Mouse (Mus musculus) kidney, embryonic 14.5 days (tissue): Measurements from ENCODE around the gene Medag. TPM values are rescaled to one million over a fixed set of nuclear protein-coding genes. Genes with fewer than 3 reads are reported as not detected.

Experiments used
- ATAC-seq: fragments of 200-750 bp; cut with Nextera tagmentation; 2 replicates; pipeline ENCODE4 v1.8.0; 2017; ENCODE audit warnings: moderate number of reproducible peaks, mild to moderate bottlenecking, moderate TSS enrichment, moderate library complexity; ENCODE audit not compliant: low FRiP score, low TSS enrichment
- H3K27ac ChIP-seq: fragments of 300-500 bp; sonication (generic); 2 replicates; pipeline ENCODE4 v1.5.1; 2014; ENCODE audit warnings: low read depth, mild to moderate bottlenecking, low read length, moderate library complexity, mixed read lengths
- H3K27me3 ChIP-seq: fragments of 300-500 bp; sonication (generic); 2 replicates; pipeline ENCODE4 v1.6.1; 2014; ENCODE audit warnings: mild to moderate bottlenecking, low read length; ENCODE audit not compliant: control insufficient read depth, insufficient read depth
- H3K36me3 ChIP-seq: fragments of 300-500 bp; sonication (generic); 2 replicates; pipeline ENCODE4 v1.6.1; 2014; ENCODE audit warnings: low read length, mixed read lengths; ENCODE audit not compliant: control insufficient read depth, insufficient read depth
- H3K4me1 ChIP-seq: fragments of 300-500 bp; sonication (generic); 2 replicates; pipeline ENCODE4 v1.6.1; 2014; ENCODE audit warnings: low read length, mixed read lengths; ENCODE audit not compliant: control insufficient read depth, insufficient read depth
- H3K4me2 ChIP-seq: fragments of 300-500 bp; sonication (generic); replicated peaks from 2 replicates; pipeline ENCODE4 v1.6.1; 2014; ENCODE audit warnings: low read depth, mild to moderate bottlenecking, low read length
- H3K4me3 ChIP-seq: fragments of 300-500 bp; sonication (generic); 2 replicates; pipeline ENCODE4 v1.5.1; 2014; ENCODE audit warnings: mild to moderate bottlenecking, low read length
- H3K9ac ChIP-seq: fragments of 300-500 bp; sonication (generic); 2 replicates; pipeline ENCODE4 v1.6.1; 2014; ENCODE audit warnings: low read depth, mild to moderate bottlenecking, low read length, moderate library complexity
- H3K9me3 ChIP-seq: fragments of 300-500 bp; sonication (generic); 2 replicates; pipeline ENCODE4 v1.6.1; 2016; ENCODE audit warnings: low read length; ENCODE audit not compliant: control insufficient read depth
- WGBS: fragments of 180-500 bp; shearing (Covaris S2); extraction: QIAGEN DNeasy Blood & Tissue Kit; methylation state at CpG from one replicate; pipeline ENCODE4 v1.1.7; 2014; 5-methylcytosine and 5-hydroxymethylcytosine counted together
- polyA plus RNA-seq: library from polyadenylated mRNA; unstranded; fragments of >200 nt; fragmentation: Nextera tagmentation; extraction: Ambion mirVana; gene quantifications from 2 replicates; pipeline ENCODE4 v1.2.1, GENCODE M21; 2014

Medag gene
- polyA plus RNA-seq, 1 experiment from 2014 or later = 0.18 TPM

DNA sequence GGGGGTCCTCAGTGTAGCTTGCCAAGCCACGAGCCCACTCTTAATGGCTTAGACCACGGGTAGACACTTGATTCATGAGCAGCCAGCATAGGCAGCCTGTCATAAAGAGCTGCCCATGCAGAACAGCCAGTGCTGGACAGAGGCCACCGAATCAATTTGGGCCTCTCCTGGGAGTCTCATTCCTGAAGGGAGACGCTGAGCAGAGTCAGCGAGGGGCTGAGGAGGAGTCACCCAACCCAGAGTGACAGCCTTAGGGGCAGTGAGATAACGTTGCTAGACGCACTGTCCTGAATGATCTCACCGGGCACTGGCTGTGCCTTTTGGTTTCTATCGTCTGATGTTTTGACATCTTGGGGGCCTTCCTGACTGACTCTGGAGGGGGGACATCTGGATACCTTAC lies 38.3 kb upstream of the Medag start:
- Histone ChIP-seq H3K9ac (no peak overlapping the region), H3K27me3 (no peaks in the 10 kb centered on the region), H3K4me1 (peaks cover 33% of the 10 kb centered on the region), H3K36me3 (no peaks in the 10 kb centered on the region), H3K4me3 (no peak overlapping the region), H3K4me2 (no peak overlapping the region), H3K9me3 (no peaks in the 10 kb centered on the region), H3K27ac (no peak overlapping the region)
- peak; percentile 75 for ATAC-seq
- 6% methylated on average over 9 of the region's 9 CpGs for WGBS

- H3K27me3 ChIP-seq = no peaks in the 10 kb centered on the region
- no peak overlapping the region for H3K4me2 ChIP-seq
- H3K36me3 ChIP-seq = no peaks in the 10 kb centered on the region
- peaks cover 37% of the 10 kb centered on the region for H3K4me1 ChIP-seq
- H3K4me3 ChIP-seq = no peak overlapping the region
- no peaks in the 10 kb centered on the region for H3K9me3 ChIP-seq
- no peak overlapping the region for H3K9ac ChIP-seq
- WGBS = 60% methylated on average over 7 of the region's 7 CpGs
- ATAC-seq = peak; percentile 33; the same call in 1 of the 2 replicates
- H3K27ac ChIP-seq = no peak overlapping the region
These were observed 37.5 kb upstream of the Medag start for GRCm38 (mm10) chr5:149374026-149374425.

DNA sequence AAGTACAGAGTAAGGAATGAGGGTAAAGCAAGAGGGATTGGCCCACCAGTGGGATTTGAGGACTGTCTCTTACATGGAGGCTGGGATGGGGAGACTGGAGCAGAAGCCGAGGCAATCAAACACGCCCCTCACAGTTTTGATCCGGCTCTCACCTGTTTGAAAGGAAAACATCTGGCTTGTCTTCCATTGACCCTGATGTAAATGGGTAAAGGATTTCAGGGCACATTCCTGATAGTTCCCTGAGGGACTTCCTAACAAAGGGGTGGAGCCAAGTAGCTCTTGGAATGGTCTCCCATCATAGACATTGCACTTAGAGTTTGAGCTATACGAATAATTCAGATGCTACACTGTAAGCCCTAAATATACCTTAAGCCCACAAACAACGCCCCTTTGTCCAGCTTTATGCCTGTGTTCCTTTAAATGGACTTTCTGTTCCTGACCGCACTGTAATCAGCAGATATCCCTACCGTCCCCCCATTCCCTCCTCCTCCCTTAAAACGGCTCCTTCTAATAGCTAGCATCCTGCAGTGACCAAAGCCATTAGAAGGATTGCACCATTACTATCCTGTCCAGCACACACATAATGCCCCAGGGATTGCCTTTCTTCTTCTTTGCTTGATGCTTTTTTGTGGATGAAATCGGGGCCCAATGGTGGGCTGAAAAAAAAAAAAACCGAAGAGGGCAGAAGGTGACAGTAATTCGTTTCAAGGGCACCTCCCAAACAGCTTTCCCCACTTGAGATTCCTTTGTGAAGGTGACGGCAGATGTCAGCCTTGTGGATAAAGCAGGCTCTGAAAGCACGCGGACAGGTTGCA lies 36.3 kb upstream of the Medag start:
- no peak overlapping the region for H3K27ac ChIP-seq
- H3K4me1 ChIP-seq = peaks cover 37% of the 10 kb centered on the region
- 44% methylated on average over 14 of the region's 14 CpGs for WGBS
- H3K36me3 ChIP-seq = no peaks in the 10 kb centered on the region
- ATAC-seq = no peak
- no peak overlapping the region for H3K9ac ChIP-seq
- no peaks in the 10 kb centered on the region for H3K27me3 ChIP-seq
- no peaks in the 10 kb centered on the region for H3K9me3 ChIP-seq
- H3K4me3 ChIP-seq = no peak overlapping the region
- no peak overlapping the region for H3K4me2 ChIP-seq

- Histone ChIP-seq H3K4me2 (no peak overlapping the region), H3K4me1 (peaks cover 37% of the 10 kb centered on the region), H3K27ac (no peak overlapping the region), H3K27me3 (no peaks in the 10 kb centered on the region), H3K36me3 (no peaks in the 10 kb centered on the region), H3K9ac (no peak overlapping the region), H3K4me3 (no peak overlapping the region), H3K9me3 (no peaks in the 10 kb centered on the region)
- 1% methylated on average over 8 of the region's 8 CpGs for WGBS
- ATAC-seq = peak; percentile 54
These were observed 35.7 kb upstream of the Medag start for GRCm38 (mm10) chr5:149375889-149376212.

- no peaks in the 10 kb centered on the region for H3K9me3 ChIP-seq
- 76% methylated on average over 7 of the region's 7 CpGs for WGBS
- no peak overlapping the region for H3K4me3 ChIP-seq
- no peak for ATAC-seq
- no peak overlapping the region for H3K4me2 ChIP-seq
- H3K36me3 ChIP-seq = no peaks in the 10 kb centered on the region
- peaks cover 37% of the 10 kb centered on the region for H3K4me1 ChIP-seq
- H3K27me3 ChIP-seq = no peaks in the 10 kb centered on the region
- no peak overlapping the region for H3K9ac ChIP-seq
- 0 out of 2 replicates have a peak overlapping the region, but pooled peaks have one; percentile 47 for H3K27ac ChIP-seq
These were observed 35.2 kb upstream of the Medag start for GRCm38 (mm10) chr5:149376367-149376766.

DNA sequence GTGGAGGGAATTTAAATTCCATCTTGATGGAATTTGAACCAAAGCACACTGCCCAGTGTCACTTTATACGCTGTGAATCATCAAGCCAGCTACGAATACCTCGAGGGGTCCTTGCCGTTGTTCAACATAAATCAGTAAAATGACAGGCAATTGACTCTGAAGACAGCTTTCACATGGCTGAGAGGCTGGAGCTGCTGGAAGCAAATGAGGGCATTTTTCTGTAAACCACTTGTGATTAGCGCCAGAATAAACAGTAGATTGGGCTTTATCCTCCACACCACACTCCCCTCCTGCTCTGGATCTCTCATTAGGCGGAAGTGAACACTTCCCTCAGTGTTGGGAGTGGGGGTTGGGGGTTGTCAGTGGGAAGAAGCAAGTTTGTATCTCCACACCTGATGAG lies 34.3 kb upstream of the Medag start:
- Histone ChIP-seq H3K9me3 (no peaks in the 10 kb centered on the region), H3K36me3 (no peaks in the 10 kb centered on the region), H3K4me1 (peaks cover 37% of the 10 kb centered on the region), H3K4me3 (no peak overlapping the region), H3K27me3 (no peaks in the 10 kb centered on the region), H3K9ac (no peak overlapping the region), H3K27ac (peak overlapping the region; percentile 47; the same call in 1 of the 2 replicates), H3K4me2 (0 out of 2 replicates have a peak overlapping the region, but pooled peaks have one; percentile 8)
- 3% methylated on average over 6 of the region's 6 CpGs for WGBS
- no peak for ATAC-seq

DNA sequence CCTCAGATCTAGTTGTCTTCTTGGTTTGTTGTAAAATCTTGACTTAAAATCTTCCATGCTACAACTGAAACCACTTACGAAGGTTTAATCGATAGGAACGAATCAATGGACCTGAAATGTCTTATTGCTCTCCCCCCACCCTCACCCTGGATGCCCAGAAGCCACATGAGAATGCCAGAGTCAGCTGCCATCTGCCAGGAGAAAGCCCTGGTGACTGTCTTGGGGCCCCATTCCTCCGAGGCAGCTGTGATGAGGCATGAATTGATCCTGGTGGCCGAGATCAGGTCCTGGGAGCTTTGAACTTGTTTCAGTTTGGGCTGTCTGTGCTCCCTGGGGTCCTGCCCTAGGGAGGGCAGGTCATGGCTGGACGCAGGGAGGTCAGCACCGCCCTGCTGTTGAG lies 33.0 kb upstream of the Medag start:
- 62% methylated on average over 7 of the region's 7 CpGs for WGBS
- Histone ChIP-seq H3K27me3 (no peaks in the 10 kb centered on the region), H3K4me2 (no peak overlapping the region), H3K36me3 (no peaks in the 10 kb centered on the region), H3K27ac (no peak overlapping the region), H3K4me3 (no peak overlapping the region), H3K4me1 (peaks cover 30% of the 10 kb centered on the region), H3K9ac (no peak overlapping the region), H3K9me3 (no peaks in the 10 kb centered on the region; the same call in 1 of the 2 replicates)
- ATAC-seq = no peak

DNA sequence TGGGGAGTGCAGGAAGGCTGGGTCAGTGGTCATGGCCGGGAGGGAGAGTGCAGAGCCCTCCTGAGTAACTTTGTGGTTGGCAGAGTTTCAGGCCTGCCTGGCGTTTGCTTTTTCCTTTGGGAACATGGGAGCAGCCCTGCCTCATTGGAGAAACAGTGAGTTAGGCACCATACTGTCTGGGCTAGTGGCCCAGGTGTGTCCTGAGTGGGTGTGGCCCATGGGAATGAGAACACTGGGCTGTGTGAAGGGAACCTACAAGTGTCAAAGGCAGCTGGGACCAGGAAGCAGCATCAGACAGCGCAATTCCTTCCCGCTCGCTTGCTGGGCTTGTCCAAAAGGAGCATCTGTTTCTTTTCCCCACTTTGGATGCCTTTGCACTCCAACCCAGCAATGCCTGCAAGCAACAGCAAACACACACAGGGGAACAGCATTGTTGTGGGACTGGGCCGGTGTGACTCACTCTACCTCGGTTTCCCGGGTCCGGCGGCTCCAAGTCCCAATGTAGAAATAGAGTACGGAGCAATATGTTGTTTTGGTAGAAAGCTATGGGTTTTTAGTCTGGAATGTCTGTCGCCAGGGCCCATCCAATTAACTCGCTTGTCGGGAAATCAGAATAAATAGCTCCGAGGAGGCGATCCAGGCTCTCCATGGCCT lies 32.3 kb upstream of the Medag start:
- Histone ChIP-seq H3K27me3 (no peaks in the 10 kb centered on the region), H3K9me3 (no peaks in the 10 kb centered on the region; the same call in 1 of the 2 replicates), H3K36me3 (no peaks in the 10 kb centered on the region), H3K9ac (no peak overlapping the region), H3K4me1 (peaks cover 24% of the 10 kb centered on the region), H3K4me3 (no peak overlapping the region), H3K4me2 (no peak overlapping the region), H3K27ac (no peak overlapping the region)
- WGBS = 85% methylated on average over 16 of the region's 16 CpGs
- no peak for ATAC-seq

- 95% methylated on average over 8 of the region's 8 CpGs for WGBS
- ATAC-seq = no peak
- H3K4me3 ChIP-seq = no peak overlapping the region
- H3K9me3 ChIP-seq = no peaks in the 10 kb centered on the region; the same call in 1 of the 2 replicates
- H3K9ac ChIP-seq = no peak overlapping the region
- H3K36me3 ChIP-seq = no peaks in the 10 kb centered on the region
- no peak overlapping the region for H3K4me2 ChIP-seq
- no peaks in the 10 kb centered on the region for H3K27me3 ChIP-seq
- H3K4me1 ChIP-seq = peaks cover 24% of the 10 kb centered on the region
- no peak overlapping the region for H3K27ac ChIP-seq
These were observed 31.7 kb upstream of the Medag start for GRCm38 (mm10) chr5:149379861-149380260.
